Mouse (Mus musculus) frontal cortex, postnatal 36 days (tissue): ENCODE results near the gene Elof1.
"Not testable (repeated sequence)": the region's sequence is repeated elsewhere in the genome, so short reads cannot be mapped to it uniquely, and the experiment has no call there.

Experiments
- DNase-seq, 2 experiments: peaks; one replicate each; pipeline ENCODE4 v3.0.0; 2022; ENCODE audit warnings: low spot score in 2 of 2

Gene Elof1

GRCm38 (mm10) chr9:22116740-22117426, at the start of gene Elof1:
Gene Elof1 (minus strand): TSS chr9:22117172.
- DNase-seq, result peak; percentile 94 to 96

- no peak for DNase-seq
These were observed 49.7 kb upstream of the Elof1 start for GRCm38 (mm10) chr9:22166686-22167085.

GRCm38 (mm10) chr9:22165964-22166363, 49.0 kb upstream of the Elof1 start:
- no peak for DNase-seq

GRCm38 (mm10) chr9:22164711-22165668, 48.0 kb upstream of the Elof1 start:
- peak; percentile 62 to 64 for DNase-seq

- DNase-seq, result no peak
These were observed 45.9 kb upstream of the Elof1 start for GRCm38 (mm10) chr9:22162912-22163311.

GRCm38 (mm10) chr9:22162305-22162704, 45.3 kb upstream of the Elof1 start:
- no peak for DNase-seq

GRCm38 (mm10) chr9:22161299-22161698, 44.3 kb upstream of the Elof1 start:
- no peak for DNase-seq

GRCm38 (mm10) chr9:22157516-22158265, 40.7 kb upstream of the Elof1 start:
- DNase-seq, result peak in 1 of 2 experiments; percentile 18

GRCm38 (mm10) chr9:22156497-22157245, 39.7 kb upstream of the Elof1 start, which contains the start of gene Pigyl:
Gene Pigyl (plus strand): TSS chr9:22156846.
- peak; percentile 96 to 97 for DNase-seq

GRCm38 (mm10) chr9:22155614-22156013, 38.6 kb upstream of the Elof1 start:
- peak; percentile 53 to 72 for DNase-seq

GRCm38 (mm10) chr9:22153810-22154209, 36.8 kb upstream of the Elof1 start:
- DNase-seq, result no peak

GRCm38 (mm10) chr9:22150946-22151345, 34.0 kb upstream of the Elof1 start:
- no peak for DNase-seq

GRCm38 (mm10) chr9:22150249-22150693, 33.3 kb upstream of the Elof1 start:
- DNase-seq, result not testable (repeated sequence)

GRCm38 (mm10) chr9:22149426-22150248, 32.7 kb upstream of the Elof1 start:
- no peak for DNase-seq

GRCm38 (mm10) chr9:22144304-22144965, 27.5 kb upstream of the Elof1 start:
- no peak for DNase-seq

GRCm38 (mm10) chr9:22143108-22144037, 26.4 kb upstream of the Elof1 start:
- peak; percentile 91 to 93 for DNase-seq

- no peak for DNase-seq
These were observed 22.8 kb upstream of the Elof1 start for GRCm38 (mm10) chr9:22139746-22140145.

GRCm38 (mm10) chr9:22138480-22138879, 21.5 kb upstream of the Elof1 start:
- DNase-seq, result no peak
